Mouse (Mus musculus): ENCODE results near the gene 1700074P13Rik.
"Not testable (repeated sequence)": the region's sequence is repeated elsewhere in the genome, so short reads cannot be mapped to it uniquely, and the experiment has no call there.

The 1700074P13Rik gene

DNA sequence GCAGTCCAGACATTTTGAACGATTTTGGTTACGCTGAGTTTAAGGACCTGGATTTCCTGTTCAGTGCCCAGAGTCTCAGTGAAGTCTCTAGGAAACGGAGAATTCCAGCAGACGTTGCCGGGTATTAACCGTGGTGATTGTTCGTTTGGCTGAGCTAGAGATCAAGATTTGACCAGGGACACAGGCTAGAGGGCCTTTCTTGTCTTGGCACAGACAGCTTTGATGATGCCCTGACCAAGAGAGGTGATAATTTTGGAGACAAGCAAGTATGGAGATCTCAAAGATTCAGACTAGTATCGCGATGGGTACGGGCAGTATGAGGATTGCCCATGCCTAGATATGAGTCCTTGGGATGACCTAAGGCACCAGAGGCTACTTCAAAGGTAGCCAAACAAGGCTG lies at the start of gene 1700074P13Rik:
TSS of gene 1700074P13Rik (minus strand) at position 101 of the 400 bp plus-strand sequence.
- DNase-seq, result no peak

DNA sequence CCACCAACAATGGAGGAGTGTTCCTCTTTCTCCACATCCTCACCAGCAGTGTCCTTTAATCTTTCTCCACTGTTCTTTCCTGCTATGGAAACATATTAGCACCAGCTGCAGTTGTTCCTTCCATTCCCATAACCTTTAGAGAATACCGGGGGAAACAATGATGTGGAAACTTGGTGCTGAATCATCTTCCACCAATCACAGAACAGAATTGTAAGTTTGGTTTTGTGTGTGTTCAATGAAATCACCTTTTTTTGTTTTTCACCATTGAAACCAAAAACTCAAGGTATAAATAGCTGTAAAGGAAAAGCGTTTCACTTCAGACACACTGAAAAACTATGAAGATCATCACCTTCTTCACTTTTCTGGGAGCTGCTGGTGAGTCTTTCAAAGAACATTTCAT lies 24.1 kb upstream of the 1700074P13Rik start, which contains the start of gene 1810009J06Rik:
TSS of gene 1810009J06Rik (plus strand) at position 301 of the 400 bp plus-strand sequence.
- not testable (repeated sequence) for DNase-seq

DNA sequence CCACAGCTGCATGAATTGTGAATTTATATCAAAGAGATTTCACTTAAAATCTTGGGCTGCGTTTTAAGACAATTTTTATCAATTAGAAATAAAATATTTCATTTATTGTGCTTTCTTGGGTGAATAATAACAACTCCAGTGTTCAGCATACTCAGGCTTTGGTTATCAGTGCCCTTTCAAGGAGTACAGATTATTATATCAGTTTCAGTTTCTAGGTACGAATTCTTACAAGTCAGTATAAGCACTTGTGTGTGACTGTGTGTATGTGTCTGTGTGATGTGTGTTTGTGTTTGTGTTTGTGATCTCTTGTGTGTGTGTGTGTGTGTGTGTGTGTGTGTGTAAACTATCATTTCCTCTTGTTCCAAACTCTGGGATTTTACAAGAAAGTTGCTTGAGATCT lies 13.4 kb upstream of the 1700074P13Rik start:
- DNase-seq, result no peak

DNA sequence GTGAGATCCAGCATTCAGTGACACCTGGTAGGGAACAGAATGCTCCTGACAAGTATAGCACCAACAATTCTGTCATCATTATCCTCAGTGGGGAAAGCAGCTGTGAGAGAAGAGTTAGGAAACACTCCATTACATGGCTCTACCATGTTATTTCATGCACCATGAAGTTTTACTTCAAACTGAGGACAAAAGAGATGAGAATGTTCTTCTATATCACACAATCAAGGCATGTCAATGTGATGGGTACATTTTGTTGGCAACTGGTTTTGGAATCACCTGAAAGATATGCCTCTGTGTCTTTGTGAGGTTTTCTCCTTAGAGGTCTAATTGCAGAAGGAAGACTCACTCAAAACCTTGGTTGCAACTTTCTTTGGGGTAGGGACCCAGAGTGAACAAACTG lies 11.4 kb upstream of the 1700074P13Rik start, which contains the start of gene Gm4744:
TSS of gene Gm4744 (minus strand) at position 101 of the 400 bp plus-strand sequence.
- no peak for DNase-seq

DNA sequence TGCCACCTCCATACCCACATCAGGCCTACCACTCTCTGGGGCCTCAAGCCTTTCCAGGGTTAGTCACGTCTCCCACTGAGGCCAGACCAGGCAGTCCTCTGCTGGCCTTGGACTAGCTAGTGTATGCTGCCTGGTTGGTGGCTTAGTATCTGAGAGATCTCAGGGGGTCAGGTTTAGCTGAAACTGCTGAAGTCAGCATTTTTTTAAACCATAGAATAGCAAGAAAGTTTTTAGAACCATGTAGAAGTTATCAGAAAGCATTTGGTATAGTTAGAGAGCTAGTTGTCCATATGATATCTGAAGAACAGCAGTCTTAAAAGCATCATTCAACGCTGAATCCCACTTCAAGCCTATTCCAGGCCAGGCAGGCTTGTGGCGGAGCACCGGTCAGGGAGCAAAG lies 20.4 kb downstream of the 1700074P13Rik start:
- DNase-seq, result no peak

DNA sequence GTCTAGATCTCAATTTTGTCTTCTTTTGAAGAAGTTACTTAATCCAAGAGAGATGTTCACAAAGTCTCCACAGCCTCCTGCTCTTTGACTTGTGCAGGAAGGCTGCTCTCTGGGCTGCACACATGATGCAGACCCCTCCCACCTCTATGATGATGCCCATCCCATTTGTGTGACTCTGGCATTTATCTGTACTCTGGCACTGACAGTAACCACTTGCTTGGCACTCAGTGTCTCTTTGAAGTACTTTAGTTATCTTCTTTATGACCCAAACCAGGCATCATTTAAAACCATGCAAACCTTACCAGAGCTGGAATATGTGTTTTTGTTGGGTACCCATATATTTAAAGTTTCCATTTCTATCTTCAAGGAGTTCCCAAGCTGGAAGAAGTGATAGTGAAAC lies 40.1 kb downstream of the 1700074P13Rik start, which contains the start of gene Prss58:
TSS of gene Prss58 (minus strand) at position 101 of the 400 bp plus-strand sequence.
- DNase-seq, result no peak

DNA sequence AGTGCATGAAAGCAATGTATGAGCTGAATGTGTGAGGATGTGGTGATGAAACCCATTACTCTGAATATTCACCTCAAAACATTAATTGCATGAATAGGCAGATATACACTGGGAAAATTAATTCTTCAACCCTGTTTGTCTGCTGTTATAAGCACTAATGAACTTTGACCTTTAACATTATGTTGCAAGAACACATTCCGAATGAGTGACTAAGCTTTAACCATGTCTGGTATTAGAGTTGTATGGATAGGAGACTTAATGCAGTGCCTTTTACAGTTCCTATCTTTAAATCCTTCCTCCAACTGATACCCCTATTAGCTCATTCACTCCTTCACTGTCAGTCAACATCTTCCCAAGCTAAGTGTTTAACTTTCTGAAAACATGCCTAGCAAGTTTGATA lies 45.6 kb downstream of the 1700074P13Rik start:
- no peak for DNase-seq

DNA sequence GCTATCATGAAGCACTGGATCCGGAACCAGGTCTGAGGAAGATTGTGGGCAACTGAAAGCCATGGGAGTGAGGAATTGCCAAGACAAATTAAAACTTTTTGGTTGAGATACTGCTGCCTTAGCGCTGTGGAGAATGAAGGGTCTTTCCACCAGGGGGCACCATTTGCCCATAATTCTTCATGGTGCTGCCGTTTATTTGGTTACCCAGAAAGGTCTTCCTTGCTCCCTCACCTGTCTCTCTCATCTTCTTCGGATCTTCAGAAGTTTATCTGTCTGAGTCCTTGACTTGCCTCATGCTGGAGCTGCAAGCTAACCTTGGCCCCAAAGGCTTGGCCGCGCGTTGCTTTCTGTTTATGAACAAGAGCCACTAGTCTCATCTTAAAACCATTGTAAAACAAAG lies 46.8 kb downstream of the 1700074P13Rik start:
- peak; percentile 20 for DNase-seq

DNA sequence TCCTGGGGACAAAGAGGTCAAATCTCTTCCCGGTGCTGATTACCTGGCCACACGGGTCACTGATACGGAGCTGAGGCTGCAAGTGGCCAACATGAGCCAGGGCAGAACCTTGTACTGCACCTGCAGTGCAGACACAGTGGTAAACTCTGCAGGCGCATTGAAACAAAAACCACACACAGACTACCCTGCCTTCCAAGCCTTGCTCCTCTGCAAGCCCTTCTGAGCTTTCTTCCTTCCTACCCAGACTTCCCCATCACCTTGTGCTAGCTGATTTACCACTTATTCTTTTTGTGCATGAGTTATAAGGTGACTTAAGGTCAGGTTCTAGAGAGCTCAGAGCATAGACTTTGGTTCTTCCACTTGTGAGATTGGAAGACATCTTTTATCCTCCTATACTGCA lies 48.6 kb downstream of the 1700074P13Rik start:
- DNase-seq, result no peak

DNA sequence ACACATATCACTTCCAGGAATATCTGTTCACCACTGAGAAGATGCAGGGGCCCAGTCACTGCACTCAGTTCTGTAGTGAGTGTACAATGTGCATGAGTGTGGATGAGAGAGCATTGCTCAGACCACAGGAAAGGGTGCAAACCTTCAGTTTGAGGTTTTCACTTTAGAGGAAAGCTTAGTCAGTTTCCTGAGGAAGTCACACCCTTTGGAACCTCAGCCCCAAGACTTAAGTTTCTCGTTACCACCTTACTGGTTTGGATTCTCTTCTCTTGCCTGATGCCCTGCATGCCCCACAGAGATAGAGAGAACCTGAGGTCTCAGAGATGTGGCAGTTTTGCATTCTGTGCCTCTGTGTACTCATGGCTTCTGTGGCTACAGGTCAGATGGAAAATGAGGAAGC lies 49.4 kb downstream of the 1700074P13Rik start:
- DNase-seq, result no peak

DNA sequence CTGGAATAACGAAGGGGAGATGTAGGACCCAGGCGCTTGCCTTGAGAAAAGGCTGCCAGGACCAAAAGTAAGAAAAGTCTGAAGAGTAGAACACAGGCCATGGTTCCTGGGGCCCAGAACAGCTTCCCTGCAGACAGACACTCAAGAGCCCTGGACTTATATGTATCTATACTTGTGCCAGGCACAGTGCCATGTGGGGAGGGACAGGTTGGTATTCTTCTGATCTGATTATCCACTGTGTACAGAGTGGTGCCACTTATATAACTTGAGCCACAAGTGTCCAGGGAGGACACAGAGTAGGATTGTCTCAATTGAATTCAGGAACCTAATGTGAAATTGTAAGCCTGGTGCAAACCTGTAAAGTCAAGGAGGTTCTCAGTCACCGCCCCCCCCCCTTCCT lies 53.0 kb downstream of the 1700074P13Rik start, which contains the start of gene Moxd2:
TSS of gene Moxd2 (minus strand) at position 101 of the 400 bp plus-strand sequence.
- no peak for DNase-seq

Measured in right cerebral cortex, postnatal 14 days (tissue).